Mouse (Mus musculus): ENCODE measurements around the gene Sgms1.

DNA sequence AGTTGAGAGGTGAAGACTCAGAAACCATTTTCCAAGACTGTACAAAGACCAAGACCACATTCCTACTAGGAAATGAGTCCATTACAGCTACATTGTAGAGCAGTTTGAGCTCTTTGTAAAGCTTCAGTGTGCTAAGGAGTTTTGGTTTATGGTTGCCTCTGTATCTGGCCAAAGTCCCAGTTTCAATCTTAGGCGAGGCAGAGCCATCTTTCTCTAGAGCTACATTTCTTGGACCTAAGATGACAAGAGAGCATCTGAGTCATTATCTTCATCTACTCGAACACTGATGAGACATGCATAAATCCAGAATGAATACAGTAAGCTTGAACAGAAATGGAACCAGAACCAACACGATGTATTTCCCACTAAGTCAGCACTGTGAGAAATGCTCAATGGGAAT is 87.9 kb downstream of the Sgms1 start:
- TF ChIP-seq CTCF (IDR thresholded peaks at IDR 0.05; ENCODE audit: extremely low read depth, insufficient read depth, insufficient read length, insufficient replicate concordance) (no peak), POLR2A (IDR thresholded peaks at IDR 0.05; ENCODE audit: low read depth, low read length) (no peak)
